Mouse (Mus musculus) B cell, adult 2 months (primary cell): Measurements from ENCODE around the gene Gm17657.
A peak's percentile ranks its signal among the peaks of the same experiment; 100 is the strongest.
"Not testable (repeated sequence)": the region's sequence is repeated elsewhere in the genome, so short reads cannot be mapped to it uniquely, and the experiment has no call there.

ENCODE experiments used
- DNase-seq, 2 experiments: peaks; one replicate each; pipeline ENCODE4 v3.0.0; 2022

Gene Gm17657

GRCm38 (mm10) chr17:29545241-29545640 lies 4.2 kb downstream of the Gm17657 start:
- no peak for DNase-seq

- DNase-seq, result no peak
These were observed 5.4 kb downstream of the Gm17657 start for GRCm38 (mm10) chr17:29544064-29544463.

DNA sequence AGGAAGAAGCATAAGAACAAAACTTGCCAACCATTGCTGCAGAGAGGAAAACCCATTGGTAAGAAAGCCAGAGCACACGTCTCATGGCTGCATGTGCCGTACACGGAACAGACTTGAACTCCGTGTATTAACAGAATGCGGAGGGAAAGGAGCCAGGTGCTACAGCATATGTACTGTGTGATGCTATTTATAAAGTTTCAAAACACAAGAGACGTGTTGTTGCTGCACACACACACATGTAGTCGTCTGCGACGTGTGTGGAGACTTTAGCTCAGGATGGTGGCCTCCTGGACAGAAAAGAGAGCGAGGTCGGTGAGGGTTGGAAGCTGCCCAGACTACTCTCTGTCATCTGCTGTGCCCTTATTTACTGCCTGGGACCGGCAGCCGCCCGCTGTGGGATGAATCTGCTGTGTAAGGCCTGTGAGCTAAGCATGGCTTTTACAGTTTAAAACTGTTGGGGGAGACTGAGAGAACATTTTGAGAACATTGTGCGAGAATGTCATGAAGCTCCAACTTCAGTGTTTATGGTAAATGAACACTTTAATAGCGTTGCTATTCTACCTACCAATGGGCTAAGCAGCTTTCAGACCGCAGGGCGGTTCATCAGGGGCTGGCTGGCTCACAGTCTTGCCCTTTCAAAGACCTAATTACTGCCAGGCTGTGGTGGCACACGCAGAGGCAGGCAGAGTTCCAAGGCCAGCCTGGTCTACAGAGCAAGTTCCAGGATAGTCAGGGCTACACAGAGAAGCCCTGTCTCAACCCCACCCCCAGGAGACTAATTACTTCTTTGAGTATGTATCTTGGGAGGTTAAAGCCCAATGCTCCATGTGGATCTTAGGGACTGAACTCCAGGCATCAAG lies 6.4 kb downstream of the Gm17657 start:
- DNase-seq, result no peak

- DNase-seq, result no peak
These were observed 8.0 kb downstream of the Gm17657 start for GRCm38 (mm10) chr17:29541419-29541818.

DNA sequence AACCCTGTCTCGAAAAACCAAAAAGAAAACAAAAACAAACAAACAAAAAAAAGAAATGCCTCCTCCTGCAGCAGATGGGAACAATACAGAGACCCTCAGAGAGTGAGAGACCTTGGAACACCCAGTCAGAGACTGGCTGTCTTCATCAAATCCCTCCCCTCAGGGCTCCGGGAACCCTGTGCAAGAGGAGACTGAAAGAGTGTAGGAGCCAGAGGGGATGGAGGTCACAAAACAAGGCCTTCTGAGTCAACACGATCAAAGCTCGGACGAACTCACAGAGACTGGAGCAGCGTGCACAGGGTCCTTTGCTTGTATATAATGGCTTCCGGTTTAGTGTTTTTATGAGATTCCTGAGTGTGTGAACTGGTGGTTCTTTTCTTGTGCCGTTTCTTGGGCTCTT lies 9.0 kb downstream of the Gm17657 start:
- DNase-seq, result no peak

DNA sequence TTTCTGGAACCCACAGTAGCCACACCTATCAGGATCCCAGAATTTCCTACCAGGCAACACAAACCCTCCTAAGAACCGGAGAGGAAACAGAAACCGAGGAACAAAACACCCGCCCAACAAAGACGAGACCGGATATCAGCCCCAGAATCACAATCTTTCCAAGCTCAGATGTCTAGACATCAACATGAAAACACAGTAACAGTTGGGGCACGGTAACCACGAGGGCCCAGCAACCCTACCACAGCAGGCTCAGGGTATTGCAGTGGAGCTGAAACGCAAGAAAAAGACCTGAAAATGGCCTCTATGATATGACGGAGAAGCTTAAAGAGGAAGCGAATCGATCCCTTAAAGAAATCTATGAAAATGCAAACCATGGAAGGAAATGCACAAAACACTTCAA lies 15.6 kb downstream of the Gm17657 start:
- no peak for DNase-seq

GRCm38 (mm10) chr17:29531757-29532384 lies 17.6 kb downstream of the Gm17657 start:
- DNase-seq, result peak; percentile 35 to 46

DNA sequence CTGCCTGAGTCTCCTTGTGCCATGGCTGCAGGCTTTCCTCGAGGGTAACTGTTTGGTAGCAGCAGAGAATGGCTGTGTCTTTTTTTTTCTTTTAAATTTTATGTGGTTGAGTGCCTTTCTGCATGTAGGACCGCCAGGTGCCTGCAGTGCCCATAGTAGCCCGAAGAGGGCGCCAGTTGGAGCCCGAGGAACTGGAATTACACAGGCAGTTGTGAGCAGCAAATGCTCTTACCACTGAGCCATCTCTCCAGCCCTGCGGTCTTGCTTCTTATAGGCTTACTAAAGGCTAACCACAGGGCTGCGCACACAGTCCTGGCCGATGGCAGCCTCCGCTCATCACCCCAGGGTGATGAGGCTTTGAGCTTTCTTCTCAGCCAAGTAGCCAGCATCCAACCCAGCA lies 18.2 kb downstream of the Gm17657 start:
- DNase-seq, result peak; percentile 54 to 62

- no peak for DNase-seq
These were observed 18.9 kb downstream of the Gm17657 start for GRCm38 (mm10) chr17:29530508-29530907.

DNA sequence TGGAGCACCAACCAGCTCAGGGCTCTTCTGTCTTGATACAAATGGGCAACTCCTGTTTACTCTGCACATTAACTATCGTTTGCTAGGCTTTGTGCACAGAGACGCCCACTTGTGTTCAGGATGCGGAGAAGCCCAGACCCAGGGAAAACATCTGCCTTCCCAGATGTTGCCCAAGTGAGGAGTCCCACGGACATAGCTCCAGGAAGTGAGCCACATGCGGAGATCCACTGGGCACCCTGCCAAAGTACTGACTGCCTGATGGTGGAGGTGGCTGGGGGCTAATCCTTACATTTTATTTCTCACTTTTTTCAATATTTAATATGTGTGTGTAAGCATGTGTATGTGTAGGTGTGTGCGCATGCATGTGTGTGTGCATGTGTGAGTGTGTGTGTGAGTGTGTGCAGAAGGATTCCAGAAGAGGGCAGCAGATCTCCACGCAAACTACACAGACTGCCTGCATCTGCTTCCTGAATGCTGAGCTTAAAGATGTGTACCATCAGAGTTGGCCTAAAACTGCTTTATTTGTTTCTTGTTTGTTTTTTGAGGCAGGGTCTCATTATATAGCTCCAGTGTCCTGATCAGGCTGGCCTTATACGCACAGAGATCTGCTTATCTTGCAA lies 20.8 kb downstream of the Gm17657 start:
- DNase-seq, result no peak

DNA sequence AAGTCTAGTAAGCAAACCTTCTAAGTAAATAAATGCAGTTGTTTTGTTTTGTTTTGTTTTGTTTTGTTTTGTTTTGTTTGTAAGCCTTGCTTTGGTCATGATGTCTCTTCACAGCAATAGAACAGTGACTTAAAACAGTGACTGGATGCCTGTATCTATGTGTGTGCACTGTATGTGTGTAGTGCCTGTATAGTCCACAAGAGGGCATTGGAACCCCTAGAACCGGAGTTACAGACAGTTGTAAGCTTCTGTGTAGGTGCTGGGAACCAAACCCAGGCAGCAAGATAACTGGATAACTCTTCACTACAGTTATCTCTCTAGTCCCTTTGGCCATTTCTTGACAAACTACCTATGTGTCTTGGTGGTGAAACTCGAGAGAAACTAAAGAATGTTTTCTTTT lies 23.8 kb downstream of the Gm17657 start:
- DNase-seq, result no peak

DNA sequence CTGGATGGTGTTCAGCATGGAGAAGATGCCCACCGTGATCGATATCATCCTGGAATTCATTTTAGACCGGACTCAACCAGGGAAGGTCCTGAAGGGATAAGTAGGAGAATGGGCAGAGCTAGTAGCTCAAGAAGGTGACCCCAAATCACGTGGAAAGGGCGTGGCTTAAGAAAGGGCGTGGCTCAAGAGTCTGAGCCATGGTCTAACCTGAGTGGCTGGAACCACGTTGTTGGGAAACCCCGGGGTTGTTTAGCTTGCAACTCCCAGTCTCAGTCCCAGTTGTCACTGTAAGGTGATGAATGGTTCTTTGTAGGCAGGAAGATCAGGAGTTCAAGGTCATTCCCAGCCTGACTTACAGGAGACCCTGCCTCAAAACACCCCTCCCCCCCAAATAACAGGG lies 29.7 kb downstream of the Gm17657 start:
- DNase-seq, result no peak

DNA sequence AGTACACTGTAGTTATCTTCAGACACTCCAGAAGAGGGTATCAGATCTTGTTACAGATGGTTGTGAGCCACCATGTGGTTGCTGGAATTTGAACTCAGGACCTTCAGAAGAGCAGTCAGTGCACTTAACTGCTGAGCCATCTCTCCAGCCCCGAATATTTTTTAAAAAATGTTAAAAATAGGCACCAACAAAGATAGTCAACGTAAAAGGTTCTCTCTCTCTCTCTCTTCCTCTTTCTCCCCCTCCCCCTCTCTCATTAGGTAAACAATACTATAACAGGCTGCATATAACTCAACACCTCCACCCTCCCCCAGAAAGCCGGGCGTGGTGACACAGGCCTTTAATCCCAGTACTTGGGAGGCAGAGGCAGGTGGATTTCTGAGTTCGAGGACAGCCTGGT lies 30.8 kb downstream of the Gm17657 start:
- not testable (repeated sequence) for DNase-seq

GRCm38 (mm10) chr17:29514435-29514834 lies 35.0 kb downstream of the Gm17657 start:
- peak; percentile 85 to 86 for DNase-seq

DNA sequence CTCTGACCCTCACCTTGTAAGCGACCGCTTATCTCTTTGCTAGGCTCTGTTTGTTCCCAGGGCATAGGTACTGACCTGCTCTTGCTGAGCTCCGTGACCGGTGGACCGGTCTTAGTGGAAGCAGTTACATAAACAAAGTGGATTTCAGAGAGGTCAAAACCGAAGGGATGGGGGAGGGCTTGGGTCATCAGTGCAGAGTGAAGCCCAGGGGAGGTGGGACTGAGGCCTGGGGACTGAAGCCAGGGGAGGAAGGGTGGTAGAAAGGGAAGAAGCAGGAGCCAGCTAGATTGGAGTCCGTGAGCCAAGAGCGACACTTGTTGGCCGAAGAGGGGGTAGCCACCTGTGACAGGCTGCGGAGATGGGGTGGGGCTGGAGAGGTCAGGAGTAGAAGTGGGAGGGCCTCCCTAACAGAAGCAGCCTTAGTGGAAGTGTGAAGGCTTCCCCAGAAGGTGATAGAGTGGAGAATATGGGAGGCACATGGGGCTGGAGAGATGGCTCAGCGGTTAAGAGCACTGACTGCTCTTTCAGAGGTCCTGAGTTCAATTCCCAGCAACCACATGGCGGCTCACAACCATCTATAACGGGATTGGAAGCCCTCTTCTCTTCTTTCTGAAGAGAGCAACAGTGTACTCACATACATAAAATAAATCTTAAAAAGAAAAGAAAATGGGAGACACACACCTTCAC lies 36.3 kb downstream of the Gm17657 start:
- peak; percentile 72 to 73 for DNase-seq

DNA sequence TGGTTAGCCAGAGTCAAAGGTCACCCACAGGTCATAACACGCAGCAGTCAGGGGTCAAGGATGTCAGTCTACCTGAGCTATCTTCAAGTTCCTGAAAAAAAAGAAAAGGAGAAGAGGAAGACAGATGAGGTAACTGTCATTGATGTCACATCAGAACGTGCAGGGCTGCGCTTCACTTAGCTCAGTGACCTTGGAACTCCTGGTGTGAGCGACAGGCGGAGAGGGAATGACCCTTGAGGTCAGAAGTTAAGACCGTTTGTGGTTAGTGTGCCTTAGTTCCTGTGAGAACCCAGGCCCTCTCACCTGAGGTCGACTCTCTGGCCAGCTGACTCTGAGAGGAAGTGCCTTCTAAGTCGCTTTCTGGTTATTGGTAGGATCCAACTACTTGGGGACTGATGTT lies 38.7 kb downstream of the Gm17657 start:
- peak; percentile 45 to 49 for DNase-seq

DNA sequence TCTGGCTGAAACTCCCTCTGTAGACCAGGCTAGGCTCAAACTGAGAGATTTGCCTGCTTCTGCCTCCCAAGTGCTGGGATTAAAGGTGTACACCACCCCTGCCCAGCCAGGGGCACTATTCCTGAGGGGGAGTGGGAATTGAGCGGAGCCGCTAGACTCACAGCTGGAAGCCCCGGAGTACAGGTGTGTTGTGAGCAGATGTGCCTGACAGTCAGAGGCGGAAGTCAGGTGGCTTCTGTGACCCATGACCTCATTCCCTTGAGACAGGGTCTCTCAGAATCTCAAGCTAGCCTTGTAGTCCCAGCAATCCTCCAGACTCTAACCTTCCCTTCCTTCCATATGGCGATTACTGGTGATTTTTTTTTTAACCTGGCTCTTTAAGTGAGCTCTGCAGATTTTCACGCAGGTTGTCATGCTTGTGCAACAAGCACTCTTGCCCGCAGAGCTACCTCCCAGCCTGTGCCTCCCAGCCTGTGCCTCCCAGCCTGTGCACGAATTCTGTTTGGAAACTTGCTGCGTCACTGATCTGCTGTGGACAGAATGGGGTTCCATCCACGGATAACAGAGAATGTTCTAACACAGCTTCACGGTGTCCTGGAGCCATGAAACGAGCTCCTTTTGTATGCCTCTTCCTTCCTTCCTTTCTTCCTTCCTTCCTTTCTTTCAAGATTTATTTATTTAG lies 40.4 kb downstream of the Gm17657 start:
- peak; percentile 39 to 47 for DNase-seq

DNA sequence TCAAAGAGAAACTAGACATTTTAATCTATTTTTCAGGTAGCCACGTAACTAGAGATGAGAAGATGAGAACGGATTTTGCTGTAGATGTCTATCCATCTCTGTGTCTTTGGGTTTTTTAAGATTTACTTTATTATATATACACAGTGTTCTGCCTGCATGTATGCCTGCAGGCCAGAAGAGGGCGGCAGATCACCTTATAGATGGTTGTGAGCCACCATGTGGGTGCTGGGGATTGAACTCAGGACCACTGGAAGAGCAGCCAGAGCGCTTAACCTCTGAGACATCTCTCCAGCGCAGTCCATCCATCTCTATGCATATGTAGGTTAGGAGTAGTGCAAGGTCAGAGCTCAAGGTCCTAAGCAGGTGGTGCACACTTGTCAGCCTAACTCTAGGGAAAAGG lies 45.7 kb downstream of the Gm17657 start:
- DNase-seq, result peak; percentile 46 to 51

DNA sequence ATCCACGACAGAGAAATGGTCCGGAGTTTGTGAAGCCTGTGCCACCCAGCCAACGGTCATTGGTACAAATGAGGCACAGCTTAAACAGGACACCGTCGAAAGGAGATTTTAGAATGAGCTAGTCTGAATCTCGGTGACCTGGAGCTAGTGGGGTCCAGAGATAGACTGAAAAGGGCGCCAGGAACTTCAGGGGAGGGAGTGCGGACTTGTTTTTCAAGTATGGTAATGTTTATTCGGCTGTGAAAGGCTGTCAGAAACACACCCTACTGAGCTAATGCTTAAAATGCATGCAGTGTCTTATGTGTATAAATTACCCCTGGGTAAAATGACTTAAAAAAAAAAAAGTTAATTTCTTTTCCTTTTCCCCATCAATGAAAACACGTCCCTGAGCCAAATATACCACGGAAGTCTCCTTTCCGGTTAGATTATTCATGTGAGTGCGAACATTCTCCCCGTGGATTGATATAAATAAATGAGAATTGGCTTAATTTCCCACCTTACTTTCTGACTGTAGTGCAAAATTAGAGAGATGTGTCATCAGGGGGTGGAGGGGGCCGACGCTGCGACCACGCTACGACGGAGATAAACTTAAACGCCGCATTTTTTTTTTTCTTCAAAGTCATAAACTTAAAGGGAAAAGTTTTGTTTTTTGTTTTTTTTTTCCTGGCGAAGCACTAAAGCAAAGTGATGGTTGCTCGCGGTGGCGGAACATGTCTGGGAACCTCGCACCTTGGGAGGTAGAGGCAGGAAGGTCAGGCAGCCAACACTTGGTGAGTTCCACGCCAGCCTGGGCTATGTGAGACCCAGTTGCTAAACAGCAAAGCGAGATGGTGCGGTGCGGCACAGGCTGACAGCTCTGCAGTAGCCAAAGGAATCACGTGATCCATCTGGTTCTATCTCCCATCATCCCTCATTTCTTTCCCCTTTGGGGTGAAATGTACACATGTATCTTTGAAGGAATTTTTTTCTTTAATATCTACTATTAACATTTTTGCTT lies 46.5 kb downstream of the Gm17657 start:
- DNase-seq, result no peak

GRCm38 (mm10) chr17:29502005-29502668 lies 47.3 kb downstream of the Gm17657 start:
- no peak for DNase-seq
